Mouse (Mus musculus) testis, adult 2 months (tissue): ENCODE results near the gene Bmper. TPM values are rescaled to one million over a fixed set of nuclear protein-coding genes. Genes with fewer than 3 reads are reported as not detected.

Experiments
- H3K27ac ChIP-seq: fragments of 200-500 bp; 2 replicates; pipeline ENCODE4 v1.5.1; 2012; ENCODE audit warnings: low read depth, low read length; ENCODE audit not compliant: control insufficient read depth, insufficient read depth
- H3K27me3 ChIP-seq: fragments of 200-500 bp; 2 replicates; pipeline ENCODE4 v1.6.1; 2012; ENCODE audit warnings: mild to moderate bottlenecking, low read length, moderate library complexity; ENCODE audit not compliant: control insufficient read depth, insufficient read depth
- H3K36me3 ChIP-seq: fragments of 200-500 bp; 2 replicates; pipeline ENCODE4 v1.6.1; 2012; ENCODE audit warnings: mild to moderate bottlenecking, low read length; ENCODE audit not compliant: control insufficient read depth, insufficient read depth
- H3K4me1 ChIP-seq: fragments of 200-500 bp; 2 replicates; pipeline ENCODE4 v1.6.1; 2012; ENCODE audit warnings: low read length; ENCODE audit not compliant: control insufficient read depth, insufficient read depth
- H3K4me3 ChIP-seq: fragments of 200-500 bp; 2 replicates; pipeline ENCODE4 v1.5.1; 2012; ENCODE audit warnings: low read depth, mild to moderate bottlenecking, low read length, moderate library complexity, mixed read lengths; ENCODE audit not compliant: control insufficient read depth
- CTCF ChIP-seq: fragments of 200-500 bp; IDR thresholded peaks from 2 replicates; pipeline ENCODE4 v1.5.1; 2012; ENCODE audit warnings: low read depth, mild to moderate bottlenecking, inconsistent platforms, low read length, moderate library complexity; ENCODE audit not compliant: control insufficient read depth, insufficient read depth, insufficient replicate concordance
- POLR2A ChIP-seq: fragments of 200-500 bp; IDR thresholded peaks from 2 replicates; pipeline ENCODE4 v1.6.1; 2012; ENCODE audit warnings: low read depth, mild to moderate bottlenecking, inconsistent platforms, low read length, moderate library complexity; ENCODE audit not compliant: control insufficient read depth
- polyA plus RNA-seq: library from polyadenylated mRNA; depleted of rRNA; stranded (reverse); fragments of >200 nt; gene quantifications from 2 replicates; pipeline ENCODE4 v1.2.3, GENCODE M21; 2012

Gene Bmper
- polyA plus RNA-seq, 1 experiment = 0.30 TPM

DNA sequence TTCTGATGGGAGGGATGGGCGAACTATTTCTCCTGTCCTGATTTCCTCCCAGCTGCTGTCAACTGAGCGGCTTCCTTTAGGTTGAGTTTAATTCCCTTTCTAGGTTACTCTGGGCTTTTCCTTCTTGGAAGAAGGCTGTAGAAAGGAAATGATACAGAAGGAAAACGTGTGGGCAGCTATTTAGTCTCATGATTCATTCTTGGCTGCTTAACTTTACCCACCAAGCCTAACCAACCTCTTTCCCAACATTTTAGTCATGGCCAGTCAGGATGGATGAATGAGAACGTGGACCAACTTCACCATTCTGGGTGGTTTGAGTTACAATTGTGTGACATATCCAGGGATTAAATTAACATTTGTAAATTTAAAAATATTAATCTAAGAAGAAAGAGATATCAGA lies 263.0 kb downstream of the Bmper start:
- H3K4me1 ChIP-seq = no peaks in the 10 kb centered on the region

DNA sequence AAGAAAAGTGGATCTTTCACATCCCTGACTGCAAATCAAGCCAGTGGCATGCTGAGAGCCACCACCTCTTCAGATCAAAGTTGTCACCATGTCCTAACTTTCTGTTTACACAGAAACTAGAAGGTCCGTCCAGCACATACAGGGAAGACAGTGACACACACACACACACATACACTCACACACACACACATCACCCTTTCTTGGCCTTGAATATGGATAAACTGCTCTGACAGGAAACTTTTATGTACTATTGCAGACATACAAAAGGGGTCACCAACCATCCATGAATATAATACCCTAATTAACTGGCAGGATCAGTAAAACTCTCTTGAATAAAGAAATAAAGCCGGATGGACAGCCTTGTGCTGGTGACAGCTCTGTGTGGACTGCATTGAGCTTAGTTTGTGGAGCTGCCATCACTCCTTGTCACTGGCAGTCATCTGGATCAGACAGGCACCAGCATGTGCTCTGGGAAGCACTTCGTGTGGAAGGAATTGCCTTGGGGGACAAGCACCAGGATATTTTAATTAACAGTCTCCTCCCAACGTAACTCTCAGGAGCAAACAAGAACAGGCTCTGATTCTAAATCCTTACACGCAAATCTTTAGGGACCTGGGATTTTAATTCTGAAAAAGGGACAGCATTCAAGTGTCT lies 264.0 kb downstream of the Bmper start:
- Histone ChIP-seq H3K27me3 (no peaks in the 10 kb centered on the region), H3K36me3 (no peaks in the 10 kb centered on the region), H3K4me1 (no peaks in the 10 kb centered on the region), H3K4me3 (no peak overlapping the region), H3K27ac (no peak overlapping the region)
- TF ChIP-seq CTCF (no peak), POLR2A (no peak)

More for the DNA sequence above, 263.0 kb downstream of the Bmper start:
- H3K4me3 ChIP-seq = no peak overlapping the region
- H3K27ac ChIP-seq = no peak overlapping the region
- no peak for TF ChIP-seq POLR2A
- no peak for TF ChIP-seq CTCF
- H3K36me3 ChIP-seq = no peaks in the 10 kb centered on the region
- H3K27me3 ChIP-seq = no peaks in the 10 kb centered on the region

DNA sequence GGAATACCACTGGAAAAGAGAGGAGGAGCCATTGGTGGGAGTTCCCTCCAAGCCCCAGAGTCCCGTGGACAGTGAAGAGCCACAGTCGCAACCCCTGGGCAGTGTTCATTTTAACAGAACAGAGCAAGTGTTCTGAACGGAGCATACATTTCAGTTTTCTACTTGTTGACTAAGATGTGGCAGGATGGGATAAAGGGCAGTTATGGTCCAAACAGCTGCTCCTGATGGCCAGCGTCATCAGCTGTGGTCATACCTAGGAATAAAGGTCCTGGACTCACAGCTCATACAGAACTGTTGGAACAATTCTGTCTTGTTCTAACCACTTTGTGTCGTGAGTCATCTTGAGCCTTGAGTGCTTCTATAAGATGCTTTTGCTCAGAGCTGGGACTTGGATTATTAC lies 265.4 kb downstream of the Bmper start:
- Histone ChIP-seq H3K27ac (no peak overlapping the region), H3K36me3 (no peaks in the 10 kb centered on the region), H3K4me1 (no peaks in the 10 kb centered on the region), H3K4me3 (no peak overlapping the region), H3K27me3 (no peaks in the 10 kb centered on the region)
- no peak for TF ChIP-seq POLR2A
- no peak for TF ChIP-seq CTCF

DNA sequence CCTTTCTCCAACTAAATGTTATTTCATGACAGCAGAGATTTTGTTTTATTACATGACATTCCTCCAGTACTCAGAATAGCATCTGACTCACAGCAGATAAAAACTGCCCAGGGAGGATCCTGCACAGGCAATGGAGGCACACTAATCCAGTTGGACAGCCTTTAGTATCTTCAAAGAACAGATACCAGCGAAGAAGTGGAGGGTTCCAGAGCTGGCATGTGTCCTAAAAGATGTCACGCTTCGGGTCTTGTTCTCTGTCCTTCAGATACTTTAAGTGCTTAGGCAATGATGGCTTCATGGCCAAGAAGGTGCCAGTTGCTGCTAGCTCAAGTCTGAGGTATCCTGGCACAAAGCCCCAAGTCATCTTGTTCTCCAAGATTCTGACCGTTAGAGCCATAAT lies 272.5 kb downstream of the Bmper start:
- TF ChIP-seq CTCF (no peak), POLR2A (no peak)
- no peaks in the 10 kb centered on the region for H3K27me3 ChIP-seq

DNA sequence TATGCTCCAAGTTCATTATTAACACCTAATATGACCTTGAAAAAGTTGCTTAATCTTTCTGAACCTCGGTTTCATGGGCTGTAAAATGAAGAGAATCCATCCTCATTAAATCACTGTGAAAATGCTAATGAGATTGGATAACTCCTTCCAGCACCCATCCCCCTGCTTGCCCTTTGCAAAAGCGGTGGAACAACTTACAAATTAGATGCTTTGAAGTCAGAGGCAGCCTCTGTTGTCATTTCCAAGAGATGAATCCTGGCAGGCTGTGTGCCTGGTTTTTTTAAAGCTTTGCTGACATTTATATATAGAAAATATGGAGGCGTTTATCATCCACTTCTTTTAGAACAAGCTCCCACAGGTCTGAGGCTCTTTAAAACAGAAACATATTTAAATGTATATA lies 274.8 kb downstream of the Bmper start:
- no peak overlapping the region for H3K27ac ChIP-seq
- no peaks in the 10 kb centered on the region for H3K4me1 ChIP-seq
- no peaks in the 10 kb centered on the region for H3K27me3 ChIP-seq
- no peaks in the 10 kb centered on the region for H3K36me3 ChIP-seq
- TF ChIP-seq POLR2A = no peak
- no peak for TF ChIP-seq CTCF
- no peak overlapping the region for H3K4me3 ChIP-seq

More for the DNA sequence above, 272.5 kb downstream of the Bmper start:
- H3K4me1 ChIP-seq = no peaks in the 10 kb centered on the region
- H3K27ac ChIP-seq = no peak overlapping the region
- H3K4me3 ChIP-seq = no peak overlapping the region
- H3K36me3 ChIP-seq = no peaks in the 10 kb centered on the region

DNA sequence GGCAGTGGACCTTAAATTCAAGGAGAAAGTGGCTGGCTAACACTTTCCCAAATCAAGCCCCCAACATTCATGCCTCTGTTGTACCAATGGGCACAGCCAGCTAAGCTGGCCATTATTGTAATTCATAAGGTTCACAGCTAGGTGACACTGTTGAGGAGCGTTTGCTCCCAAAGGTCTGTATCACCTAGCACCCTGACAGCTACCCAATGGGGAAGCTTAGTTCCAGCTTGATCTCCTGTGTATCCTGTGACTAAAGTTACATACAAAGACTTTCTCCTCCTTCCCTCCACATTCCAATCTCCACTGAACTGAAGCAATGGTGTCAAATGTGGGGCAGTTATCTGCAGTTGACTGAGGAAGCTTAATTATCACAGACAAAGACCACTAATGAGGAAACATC lies 311.0 kb downstream of the Bmper start:
- no peaks in the 10 kb centered on the region for H3K27me3 ChIP-seq
- H3K4me1 ChIP-seq = no peaks in the 10 kb centered on the region
- H3K27ac ChIP-seq = no peak overlapping the region
- no peak overlapping the region for H3K4me3 ChIP-seq
- H3K36me3 ChIP-seq = no peaks in the 10 kb centered on the region
- no peak for TF ChIP-seq POLR2A
- TF ChIP-seq CTCF = no peak
